Mouse (Mus musculus) heart, adult 18-20 months (tissue): ENCODE results near the gene Ralbp1. TPM values are rescaled to one million over a fixed set of nuclear protein-coding genes. Genes with fewer than 3 reads are reported as not detected.

Source experiments
- DNase-seq, 2 experiments: peaks; one replicate each; pipeline ENCODE4 v3.0.0; 2021 to 2022; ENCODE audit warnings: mixed read lengths in 1 of 2
- long read RNA-seq, 2 experiments: library from polyadenylated mRNA; stranded (forward); transcript quantifications; one replicate each; pipeline ENCODE4 v2.0.0; 2021
- total RNA-seq, 2 experiments: library from RNA; stranded (reverse); gene quantifications; 2 replicates each; pipeline ENCODE4 v1.2.3; 2021

The Ralbp1 gene
- total RNA-seq = 10 to 100 TPM; 35.3 to 36.3 TPM
- long read RNA-seq, experiment 1, transcript Ralbp1-201 (10 exons, 3,811 nt) = major isoform, 9 of 24 reads
- long read RNA-seq, experiment 1, transcript Ralbp1-202 (10 exons, 3,799 nt) = minor isoform, 8 of 24 reads
- long read RNA-seq, experiment 1, partial matches to known transcripts = 1 of 24 reads
- long read RNA-seq, experiment 1, other reads (novel, unspliced or antisense) = 6 of 24 reads
- long read RNA-seq, experiment 2, transcript Ralbp1-201 (10 exons, 3,811 nt) = major isoform, 10 of 17 reads
- long read RNA-seq, experiment 2, partial matches to known transcripts = 2 of 17 reads
- long read RNA-seq, experiment 2, other reads (novel, unspliced or antisense) = 4 of 17 reads

DNA sequence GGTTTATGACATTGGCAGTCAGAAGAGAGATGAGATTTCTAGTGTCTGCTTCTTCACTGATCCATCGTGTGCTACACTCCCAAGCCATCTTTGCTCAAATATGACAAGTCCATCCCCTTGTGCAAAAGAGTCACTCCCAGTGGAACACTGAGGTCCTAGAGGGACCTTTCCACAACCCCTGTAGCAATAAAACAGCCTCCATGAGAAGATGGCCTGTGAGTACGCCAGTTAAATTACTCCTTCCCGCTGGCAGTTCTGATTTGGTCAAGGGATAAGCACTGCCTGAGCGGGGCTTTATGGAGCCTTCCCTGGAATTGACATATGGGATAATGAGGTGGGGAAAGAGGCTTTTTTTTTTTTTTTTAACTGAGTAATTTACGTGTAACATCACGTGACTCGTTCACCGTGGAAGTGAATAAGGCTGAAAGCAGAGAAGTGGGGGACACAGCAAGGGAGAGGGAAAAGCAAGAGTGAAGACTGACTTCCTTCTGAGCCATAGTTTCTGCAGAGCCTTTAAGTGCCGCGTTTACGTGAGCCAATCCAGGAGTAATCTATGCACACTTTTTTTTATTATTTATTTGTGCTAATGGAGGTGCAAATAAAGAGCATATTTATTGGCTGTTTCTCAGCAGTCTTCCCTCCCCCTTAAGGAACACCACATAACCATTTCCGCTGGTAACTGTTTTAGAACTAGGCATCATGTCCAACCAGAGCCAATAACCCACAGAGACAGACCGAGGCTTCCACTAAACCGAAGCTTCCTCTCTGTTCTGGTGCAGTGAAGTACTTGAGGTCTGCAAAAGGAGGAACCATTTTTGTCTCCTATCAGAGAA lies at the start of gene Ralbp1:
Ralbp1 (minus strand) TSS at position 102 of the 833 bp plus-strand sequence.
- DNase-seq = peak; percentile 33 to 71

DNA sequence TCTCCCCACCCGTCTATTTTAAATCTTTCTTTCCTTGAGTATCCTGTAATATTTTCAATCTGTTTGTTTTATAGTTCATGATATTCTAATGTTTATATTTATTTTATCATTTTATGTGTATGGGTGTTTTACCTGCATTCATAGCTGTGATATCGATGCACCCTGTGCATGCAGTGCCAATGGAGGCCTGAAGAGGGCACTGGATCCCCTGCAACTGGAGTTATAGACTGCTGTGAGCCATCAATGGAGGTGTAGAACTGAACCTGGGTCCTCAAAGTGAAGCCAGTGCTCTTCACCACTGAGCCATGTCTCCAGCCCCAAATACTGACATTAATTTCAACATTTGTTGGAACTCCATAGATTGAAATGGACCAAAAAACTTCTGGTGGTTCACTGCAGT lies 48.1 kb upstream of the Ralbp1 start:
- no peak for DNase-seq

DNA sequence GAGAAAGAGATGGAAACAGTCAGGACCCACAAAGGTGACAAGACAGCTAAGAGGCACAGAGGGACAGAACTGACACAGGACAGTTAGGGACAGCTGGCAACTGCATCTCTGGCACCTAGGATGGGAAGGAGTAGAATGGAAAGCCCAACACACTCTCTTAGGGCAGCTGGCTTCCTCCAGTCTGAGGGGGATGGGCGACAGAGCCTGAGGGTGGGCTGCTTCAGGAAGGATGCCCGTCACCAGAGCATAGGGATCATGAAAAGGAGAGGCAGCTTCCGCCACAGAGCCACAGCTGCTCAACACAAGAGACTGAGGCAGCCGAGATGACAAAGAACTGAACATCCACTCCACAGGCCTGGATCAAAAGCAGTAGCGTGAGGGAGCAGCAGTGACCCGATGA lies 45.9 kb upstream of the Ralbp1 start:
- peak in 1 of 2 experiments; percentile 19 for DNase-seq

DNA sequence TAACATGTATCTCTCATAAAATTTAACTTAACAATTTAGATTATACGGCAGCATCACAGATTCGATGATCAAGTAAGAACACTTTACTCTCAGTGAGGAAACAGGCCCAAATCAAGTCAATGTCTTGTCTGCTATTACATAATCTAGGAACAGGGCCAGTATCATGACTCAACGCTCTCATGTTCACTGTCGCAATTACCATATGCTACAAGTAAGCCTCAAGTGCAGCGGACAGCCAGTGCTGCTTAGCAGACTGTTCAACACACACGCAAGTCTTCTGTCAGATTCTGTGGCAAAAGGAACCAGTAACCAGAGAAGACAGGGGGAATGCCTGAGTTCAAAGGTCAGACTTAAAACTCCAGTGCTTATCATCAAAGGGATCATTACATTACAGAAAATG lies 45.4 kb upstream of the Ralbp1 start:
- DNase-seq = peak; percentile 79 to 85

DNA sequence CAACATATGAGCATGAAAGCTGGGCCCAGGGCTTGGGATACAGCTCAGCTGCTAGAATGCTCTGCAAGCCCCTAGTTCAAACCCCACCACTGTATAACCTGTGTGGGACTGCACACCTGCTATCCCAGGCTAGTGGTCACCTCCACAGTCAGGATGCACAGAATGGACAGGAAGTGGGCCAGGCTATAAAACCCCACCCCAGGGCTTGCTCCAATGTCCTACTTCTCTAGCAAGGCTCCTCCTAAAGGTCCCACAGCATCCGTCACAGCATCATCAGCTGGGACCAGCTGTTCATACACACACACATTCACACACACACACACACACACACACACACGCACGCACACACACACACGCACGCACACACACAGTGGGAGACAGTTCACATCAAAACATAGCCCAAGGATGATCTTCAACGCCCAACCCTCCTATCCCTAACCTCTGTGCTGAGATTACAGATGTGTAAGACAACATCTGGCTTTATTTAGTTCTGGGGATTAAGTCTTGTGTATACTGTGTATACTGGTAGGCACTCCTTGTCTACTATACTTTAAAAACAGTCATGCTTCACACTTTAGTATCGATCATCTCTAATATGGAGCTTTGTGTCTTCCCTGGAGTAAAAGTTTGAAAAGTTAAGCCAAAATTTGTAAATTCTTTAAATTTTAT lies 44.7 kb upstream of the Ralbp1 start:
- no peak for DNase-seq

DNA sequence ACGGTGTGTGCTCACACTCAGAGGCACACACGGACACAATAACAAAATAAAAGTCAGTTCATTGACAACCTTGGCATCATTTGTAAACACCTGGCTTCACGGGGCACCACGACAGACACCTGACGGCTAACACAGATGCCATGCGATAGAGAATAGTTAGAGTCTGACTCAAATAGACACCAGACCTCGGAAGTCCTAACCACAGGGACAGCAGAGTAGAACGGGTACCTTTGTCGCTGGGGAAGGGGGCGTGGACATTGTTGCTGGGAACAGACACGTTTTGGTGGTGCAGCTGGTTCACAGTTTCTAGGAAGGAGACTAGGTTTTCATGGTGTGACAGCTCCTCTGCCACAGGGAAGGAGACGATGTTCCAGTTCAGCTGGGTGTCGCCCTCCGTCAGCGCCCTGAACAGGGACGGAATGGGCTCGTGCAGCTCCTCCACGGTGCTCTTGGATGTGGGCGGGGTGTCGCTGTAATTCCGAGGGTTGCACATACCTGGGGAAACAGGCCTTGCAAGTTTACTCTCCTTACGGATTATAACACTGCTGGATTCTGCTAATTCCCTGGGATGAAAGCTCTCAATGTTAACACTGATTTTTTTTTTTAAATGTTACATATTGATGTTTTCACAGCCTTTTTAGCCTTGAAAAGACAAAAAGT lies 43.9 kb upstream of the Ralbp1 start:
- no peak for DNase-seq

DNA sequence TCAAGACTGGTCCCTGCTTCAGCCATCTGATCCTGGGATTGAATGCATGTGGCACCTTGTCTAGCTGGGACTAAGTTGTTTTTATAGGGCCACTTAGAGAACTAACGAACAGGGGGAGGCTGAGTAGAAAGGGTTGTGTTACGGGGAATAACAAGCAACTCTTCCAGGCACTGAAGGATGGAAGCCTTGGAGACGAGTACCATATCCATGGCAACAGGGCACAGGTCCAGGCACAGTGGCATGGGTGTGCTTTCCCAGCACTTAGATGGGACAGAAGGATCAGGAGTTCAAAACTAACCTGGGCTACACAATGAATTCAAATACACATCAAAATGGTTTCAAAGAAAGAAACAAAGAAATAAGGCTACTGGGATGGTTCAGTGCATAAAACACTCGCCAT lies 41.5 kb upstream of the Ralbp1 start:
- DNase-seq = no peak

DNA sequence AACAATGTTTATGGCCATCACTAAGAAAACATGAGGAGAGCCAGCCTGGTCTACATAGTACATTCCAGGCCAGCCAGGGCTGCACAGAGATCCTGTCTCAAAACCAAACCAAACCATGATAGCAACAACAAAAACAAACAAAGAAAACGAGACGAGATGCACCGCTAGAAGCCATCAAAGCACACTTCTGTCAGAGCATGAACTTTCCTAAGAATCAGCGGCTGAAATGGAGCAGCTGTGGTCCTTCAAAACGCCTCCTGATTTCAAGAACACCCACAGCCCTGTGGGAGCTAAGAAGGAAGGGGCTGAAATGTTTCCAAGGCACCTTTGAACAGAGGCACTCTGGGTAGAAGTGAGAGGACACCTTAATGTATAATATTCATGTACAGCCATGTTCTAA lies 38.6 kb upstream of the Ralbp1 start:
- no peak for DNase-seq

DNA sequence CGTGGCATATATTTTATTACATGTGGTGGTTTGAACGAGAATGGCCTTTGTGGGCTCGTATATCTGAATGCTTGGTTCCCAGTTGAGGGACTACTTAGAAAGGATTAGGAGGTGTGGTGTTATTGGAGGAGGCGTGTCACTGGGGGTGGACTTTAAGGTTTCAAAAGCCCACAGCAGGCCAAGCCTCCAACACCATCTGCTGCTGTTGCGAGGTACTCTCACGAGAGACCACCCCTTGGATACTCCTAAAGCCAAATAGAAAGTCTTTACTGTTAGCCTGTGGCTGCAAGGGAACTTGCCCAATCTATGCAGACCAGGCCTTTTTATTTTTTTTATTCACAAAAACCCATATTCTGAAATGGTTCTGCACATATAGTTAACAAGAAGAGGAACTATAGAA lies 36.4 kb upstream of the Ralbp1 start:
- DNase-seq = no peak

DNA sequence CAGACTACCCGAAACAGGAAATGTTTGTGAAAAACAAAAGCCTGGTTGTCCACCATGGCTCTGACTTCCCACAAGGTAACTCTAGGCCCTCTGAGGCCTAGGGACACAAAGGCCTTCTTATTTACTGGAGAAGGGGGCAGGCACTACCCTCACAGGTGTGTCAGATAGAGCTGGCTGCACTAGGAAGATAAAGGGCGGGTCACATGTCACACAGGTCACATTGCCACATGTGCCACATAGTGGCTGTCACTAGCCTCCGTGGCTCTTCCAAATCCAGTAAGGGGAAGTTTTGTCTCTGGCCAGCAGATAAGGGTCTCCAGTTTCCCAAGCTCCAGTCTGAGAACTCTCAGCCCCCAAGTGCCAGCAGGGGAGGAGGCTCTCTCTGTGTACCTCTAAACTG lies 33.6 kb upstream of the Ralbp1 start:
- DNase-seq = no peak

DNA sequence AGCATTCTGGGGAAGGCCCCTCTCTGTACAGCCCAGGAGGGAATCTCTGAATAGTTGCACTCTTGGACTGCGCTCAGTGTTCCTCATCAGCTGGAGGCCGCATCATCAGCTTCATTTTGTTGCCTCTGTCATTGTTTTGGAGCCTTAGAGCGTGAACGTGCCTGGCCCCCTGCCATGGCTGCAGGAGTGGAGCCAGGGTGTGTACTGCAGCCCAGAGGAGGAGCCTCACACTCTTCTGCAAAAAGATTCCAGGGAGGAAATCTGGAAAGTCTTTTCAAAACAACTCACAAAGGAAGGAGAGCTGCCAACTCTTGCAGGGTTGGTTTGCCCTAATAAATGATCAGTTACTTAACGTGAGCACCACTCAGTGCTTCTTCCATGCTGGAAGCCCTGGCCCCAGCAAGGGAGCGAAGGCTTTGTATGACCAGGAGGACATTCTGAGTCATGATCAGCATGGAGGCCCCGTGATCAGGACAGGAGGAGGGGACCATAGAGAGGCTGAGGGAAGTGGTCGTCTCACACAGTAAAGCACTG lies 30.6 kb upstream of the Ralbp1 start:
- DNase-seq = peak; percentile 95 to 96

DNA sequence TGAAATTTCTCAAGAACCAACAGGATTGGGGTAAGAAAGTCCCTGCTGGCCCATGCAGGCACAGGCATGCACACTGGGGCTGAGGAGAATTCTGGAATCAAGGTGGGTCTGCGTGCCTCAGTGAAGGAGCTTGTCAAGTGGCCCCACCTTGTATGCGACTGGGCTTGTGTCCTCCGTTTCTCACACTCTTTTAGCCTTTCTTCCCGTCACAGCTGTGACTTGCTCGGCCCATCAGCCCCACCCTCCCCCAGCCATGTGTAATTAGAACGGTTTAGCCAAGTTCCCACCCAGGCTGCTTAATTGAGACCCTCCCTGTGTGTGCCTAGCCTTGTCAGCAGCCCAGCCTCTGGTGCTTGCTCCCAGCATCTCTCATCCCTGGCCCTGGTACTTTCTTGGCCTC lies 28.5 kb upstream of the Ralbp1 start:
- no peak for DNase-seq

DNA sequence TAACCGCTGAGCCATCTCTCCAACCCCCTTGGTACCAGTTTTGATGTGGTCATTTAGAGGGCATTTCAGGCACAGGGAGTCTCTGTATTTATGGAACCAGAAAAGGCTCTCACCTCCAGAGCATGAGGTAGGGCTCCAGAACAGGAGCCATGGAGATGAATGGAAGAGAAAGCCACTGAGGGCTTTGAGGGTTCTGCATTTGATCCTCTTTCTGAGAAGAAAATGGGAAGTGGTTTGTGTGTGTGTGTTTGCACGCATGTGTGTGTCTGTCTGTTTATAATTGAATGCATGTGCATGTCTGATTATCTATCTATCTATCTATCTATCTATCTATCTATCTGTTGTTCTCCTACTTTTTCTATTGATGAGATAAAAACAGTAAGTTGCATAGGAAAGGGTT lies 26.6 kb upstream of the Ralbp1 start:
- no peak for DNase-seq

DNA sequence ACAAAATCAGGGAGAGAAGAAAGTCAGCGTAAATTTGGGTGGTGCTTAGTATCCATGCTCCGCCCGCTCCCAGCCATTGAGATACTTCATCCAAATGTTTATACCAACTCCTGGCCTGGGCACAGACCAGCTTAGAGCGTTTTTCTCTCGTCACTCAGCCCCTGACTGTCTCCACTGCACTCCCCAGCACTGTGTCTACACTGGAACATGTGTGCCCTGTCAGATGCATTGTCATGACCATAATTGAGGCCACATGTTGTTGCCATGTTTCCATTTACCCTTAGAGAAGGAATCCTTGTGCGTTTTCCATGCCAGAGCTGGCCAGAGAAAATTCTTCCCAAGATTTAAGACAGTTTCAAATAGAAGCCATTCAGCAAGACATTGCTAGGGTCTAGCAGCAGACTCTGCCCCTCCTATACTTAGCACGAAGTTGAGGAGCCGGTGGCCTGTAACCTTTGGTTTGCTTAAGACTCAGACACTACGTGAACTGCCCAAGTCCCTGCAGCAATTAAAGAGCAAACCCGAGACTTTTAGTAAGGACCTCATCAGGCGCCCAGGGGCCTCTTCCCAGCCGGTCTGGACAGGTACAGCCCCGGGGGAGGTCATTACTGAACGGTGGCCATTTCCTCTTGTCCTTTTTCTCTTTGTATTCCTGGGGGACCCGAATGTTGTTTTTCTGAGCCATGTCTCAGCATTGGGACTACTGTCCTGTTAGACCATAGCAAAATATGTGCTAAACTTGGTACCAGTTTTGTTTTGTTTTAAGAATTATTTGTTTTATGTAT lies 25.9 kb upstream of the Ralbp1 start:
- no peak for DNase-seq

DNA sequence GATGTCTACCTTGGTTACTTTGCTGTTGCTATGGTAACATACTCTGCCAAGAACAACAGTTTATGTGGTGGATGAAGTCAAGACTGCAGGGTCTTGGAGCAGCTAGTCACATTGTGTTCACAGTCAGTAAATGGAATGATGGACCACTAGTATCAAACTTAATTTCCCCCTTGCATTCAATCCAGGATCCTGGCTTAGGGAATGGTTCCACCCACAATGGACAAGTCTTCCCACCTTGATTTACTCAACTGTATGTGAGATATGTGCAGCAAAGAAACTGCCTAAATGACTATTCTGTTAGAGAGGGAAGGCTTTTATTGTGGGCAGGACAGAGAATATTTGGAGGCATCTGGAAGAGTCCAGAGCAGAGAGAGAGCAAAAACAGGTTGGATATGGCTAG lies 22.7 kb upstream of the Ralbp1 start:
- DNase-seq = no peak

DNA sequence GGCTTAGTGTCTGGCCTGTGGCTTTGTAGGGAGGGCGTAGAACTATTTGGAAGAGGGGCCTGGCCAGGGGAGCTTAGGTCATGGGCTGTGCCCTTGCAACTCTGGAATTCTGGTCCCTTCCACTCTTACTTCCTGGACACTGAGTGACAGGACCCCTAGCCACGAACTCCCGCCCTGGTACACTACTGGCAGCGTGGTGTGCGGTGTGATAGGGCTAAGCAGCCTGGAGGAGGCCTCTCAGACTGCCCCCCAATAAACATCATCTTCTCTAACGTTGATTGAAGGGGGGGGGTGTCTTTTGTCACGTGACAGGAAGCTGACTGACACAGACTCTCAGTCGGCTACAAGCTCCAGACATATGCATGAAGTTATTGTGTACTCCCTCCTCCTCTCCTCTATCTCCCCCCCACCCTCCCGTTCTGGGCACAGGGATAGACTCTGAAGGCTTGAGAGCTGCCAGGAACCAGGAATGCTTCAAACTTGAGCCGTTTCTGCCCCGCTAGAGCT lies 21.4 kb upstream of the Ralbp1 start:
- DNase-seq = peak; percentile 30 to 46

DNA sequence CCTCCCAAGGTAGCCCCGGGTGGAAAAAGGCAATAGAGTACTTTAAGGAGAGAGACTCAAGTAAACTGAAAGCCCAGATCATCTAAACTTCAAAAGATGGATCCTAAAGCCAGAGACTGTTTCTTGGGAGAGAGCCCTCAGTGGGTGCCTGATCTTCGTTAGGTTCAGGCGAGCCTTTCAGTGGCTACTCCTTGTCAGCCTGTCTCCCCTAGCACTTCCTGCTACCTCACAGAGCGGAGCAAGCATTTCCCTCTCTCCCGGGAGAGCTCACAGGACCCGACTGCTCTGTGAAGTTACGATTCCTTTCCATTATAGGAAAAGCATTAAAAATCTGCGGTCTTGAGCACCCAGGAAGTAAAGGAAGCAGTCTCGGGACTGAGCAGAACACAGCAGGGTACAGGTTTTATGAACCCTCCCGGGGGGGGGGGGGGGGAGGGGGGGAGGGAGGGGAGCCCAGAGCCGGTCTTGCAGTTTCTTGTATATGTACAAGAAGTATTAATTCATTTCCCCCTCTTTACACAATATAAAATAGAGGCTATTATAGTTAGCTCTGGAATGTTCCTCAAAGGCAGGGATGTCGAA lies 20.8 kb upstream of the Ralbp1 start:
- DNase-seq = no peak

DNA sequence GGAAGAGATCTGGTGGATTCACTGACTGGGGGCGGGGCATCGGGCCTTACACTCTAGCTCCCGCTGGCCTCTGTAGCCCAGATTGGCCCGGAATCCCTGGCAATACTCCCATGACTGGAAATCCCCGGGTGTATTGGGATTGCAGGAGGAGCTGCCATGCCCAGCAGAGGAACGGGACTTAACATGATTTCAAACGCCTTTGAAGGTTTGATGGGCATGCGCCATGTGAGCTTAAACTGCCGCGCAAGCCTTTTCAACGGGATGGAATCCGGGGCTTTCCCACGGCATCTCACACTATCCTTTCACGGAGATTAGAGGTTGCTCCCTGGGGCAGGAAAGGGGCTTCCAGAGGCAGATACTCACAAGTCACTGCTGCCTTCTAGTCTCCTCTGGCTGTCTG lies 19.6 kb upstream of the Ralbp1 start:
- DNase-seq = no peak

DNA sequence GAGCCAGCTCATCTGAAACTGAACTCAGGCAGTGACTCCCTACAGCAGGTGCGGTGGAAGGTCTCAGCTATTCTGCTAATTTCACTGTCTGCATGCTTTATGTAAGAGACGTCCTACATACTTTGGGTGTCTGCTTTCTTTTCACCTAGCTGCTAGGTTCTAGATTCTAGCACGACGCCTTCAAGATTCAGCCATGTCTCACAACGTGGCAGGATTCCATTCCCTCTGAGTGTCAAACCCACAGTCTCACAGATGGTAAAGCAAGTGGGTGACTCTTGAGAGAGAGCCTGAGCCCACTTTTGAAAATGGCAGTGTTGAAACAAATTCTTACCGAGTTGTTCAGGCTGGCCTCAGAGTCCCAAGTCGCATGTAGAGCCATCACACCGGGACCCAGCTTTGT lies 18.2 kb upstream of the Ralbp1 start:
- DNase-seq = no peak

DNA sequence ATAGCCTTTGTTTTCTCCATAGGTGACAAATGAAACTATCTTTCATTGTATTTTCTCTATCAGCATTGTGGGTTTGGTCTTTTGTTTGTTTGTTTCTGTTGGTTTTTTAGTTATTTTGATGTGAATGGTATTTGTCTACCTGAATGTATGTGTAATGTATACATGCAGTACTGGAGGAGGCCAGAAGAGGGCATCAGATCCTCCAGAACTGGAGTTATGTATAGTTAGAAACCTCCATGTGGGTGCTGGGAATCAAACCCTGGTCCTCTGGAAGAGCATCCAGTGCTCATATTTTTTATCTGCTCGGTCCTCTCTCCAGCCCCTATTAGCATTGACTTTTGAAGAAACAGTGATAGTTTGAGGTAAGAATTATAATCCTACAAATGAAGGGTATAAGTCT lies 17.4 kb upstream of the Ralbp1 start:
- DNase-seq = no peak

DNA sequence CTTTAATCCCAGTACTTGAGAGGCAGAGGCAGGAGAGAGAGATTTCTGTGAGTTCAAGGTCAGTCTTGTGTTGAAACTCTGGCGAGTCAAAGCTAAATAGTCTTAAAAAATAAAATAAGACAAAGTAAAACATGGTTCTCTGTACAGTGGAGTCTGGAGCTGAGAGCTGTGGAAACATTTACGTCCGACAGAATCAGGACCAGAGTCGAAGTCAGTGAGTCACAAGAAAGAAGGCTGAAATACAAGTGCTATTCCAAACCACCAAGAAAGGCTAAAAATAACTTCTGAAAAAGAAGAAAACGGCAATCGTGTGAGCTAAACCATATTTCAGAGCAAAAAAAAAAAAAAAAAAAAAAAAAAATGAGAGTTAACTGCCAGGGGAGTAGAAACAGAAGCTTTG lies 16.7 kb upstream of the Ralbp1 start:
- DNase-seq = no peak
